Mouse (Mus musculus) G1E (cell line): ENCODE data around the gene Dbp.

Experiments
- CTCF ChIP-seq: IDR thresholded peaks from 2 replicates; pipeline ENCODE4 v1.5.1; 2012; ENCODE audit warnings: low read depth, low read length, inconsistent platforms, mixed read lengths
- GATA1 ChIP-seq: IDR thresholded peaks from 2 replicates; pipeline ENCODE4 v1.6.1; 2012; ENCODE audit warnings: borderline replicate concordance, low read length, inconsistent platforms, mixed read lengths
- GATA2 ChIP-seq: IDR thresholded peaks from 2 replicates; pipeline ENCODE4 v1.6.1; 2012; ENCODE audit warnings: low read depth, low read length, inconsistent platforms, borderline replicate concordance
- POLR2AphosphoS5 ChIP-seq: IDR thresholded peaks from 2 replicates; pipeline ENCODE4 v1.6.1; 2012; ENCODE audit warnings: low read depth, low read length, inconsistent platforms; ENCODE audit not compliant: insufficient replicate concordance
- TAL1 ChIP-seq: conservative IDR thresholded peaks from 2 replicates; pipeline ENCODE4 v1.6.1; 2012; ENCODE audit warnings: low read depth, low read length, inconsistent platforms, mixed read lengths

GRCm38 (mm10) chr7:45744387-45744786 is 39.5 kb downstream of the Dbp start:
- TF ChIP-seq CTCF (no peak), POLR2AphosphoS5 (no peak), TAL1 (no peak), GATA2 (no peak), GATA1 (no peak)
